Mouse (Mus musculus): ENCODE data around the gene Gm21970. TPM values are rescaled to one million over a fixed set of nuclear protein-coding genes. Genes with fewer than 3 reads are reported as not detected.
A peak's percentile ranks its signal among the peaks of the same experiment; 100 is the strongest.

The Gm21970 gene
- total and polyA plus RNA-seq, 3 experiments: 8.9 TPM; not detected in 2

DNA sequence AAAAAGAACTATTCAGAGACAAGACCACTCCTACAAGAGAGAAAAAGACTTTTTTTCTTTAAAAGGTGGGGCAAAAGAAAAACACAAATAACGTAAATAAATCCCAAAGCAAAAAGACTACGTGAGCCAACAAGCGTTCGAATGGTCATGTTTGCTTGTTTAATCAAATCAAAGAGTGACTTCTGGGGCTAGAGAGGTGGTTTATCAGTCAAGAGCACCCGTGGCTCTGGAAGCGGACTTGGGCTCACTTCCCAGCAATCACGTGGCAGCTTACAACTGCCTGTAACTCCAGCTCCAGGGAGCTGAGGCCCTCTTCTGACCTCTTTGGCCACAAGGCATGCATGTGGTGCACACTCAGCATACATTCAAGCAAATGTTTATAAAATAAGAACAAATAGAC lies 49.8 kb downstream of the Gm21970 start:
- ATAC-seq (ENCODE audit: extremely low read depth, insufficient number of reproducible peaks, low FRiP score, poor library complexity, severe bottlenecking): peak; percentile 77
- peaks cover 10% of the 10 kb centered on the region for H3K36me3 ChIP-seq (replicated peaks)
- H3K9me3 ChIP-seq (replicated peaks): peaks cover 9% of the 10 kb centered on the region
- peaks cover 80% of the 10 kb centered on the region for H3K4me1 ChIP-seq (ENCODE audit: insufficient read depth, low read depth, low read length)
- no peaks in the 10 kb centered on the region for H3K27me3 ChIP-seq (ENCODE audit: insufficient read depth, low read length)
- H3K4me3 ChIP-seq (ENCODE audit: low read depth, low read length): peak overlapping the region; percentile 61; the same call in 1 of the 2 replicates
- no peak for TF ChIP-seq CTCF (IDR thresholded peaks at IDR 0.05; ENCODE audit: low read depth, low read length)
- no peak for TF ChIP-seq GATA2 (IDR thresholded peaks at IDR 0.05; ENCODE audit: borderline replicate concordance, low read depth, low read length)
- no peak for TF ChIP-seq GATA1 (IDR thresholded peaks at IDR 0.05; ENCODE audit: borderline replicate concordance, low read length)
- TF ChIP-seq TAL1 (conservative IDR thresholded peaks at IDR 0.05; ENCODE audit: low read depth, low read length): no peak
- TF ChIP-seq POLR2AphosphoS5 (IDR thresholded peaks at IDR 0.05; ENCODE audit: insufficient replicate concordance, low read depth, low read length): no peak
- peak; percentile 66 for DNase-seq (ENCODE audit: low spot score)

DNA sequence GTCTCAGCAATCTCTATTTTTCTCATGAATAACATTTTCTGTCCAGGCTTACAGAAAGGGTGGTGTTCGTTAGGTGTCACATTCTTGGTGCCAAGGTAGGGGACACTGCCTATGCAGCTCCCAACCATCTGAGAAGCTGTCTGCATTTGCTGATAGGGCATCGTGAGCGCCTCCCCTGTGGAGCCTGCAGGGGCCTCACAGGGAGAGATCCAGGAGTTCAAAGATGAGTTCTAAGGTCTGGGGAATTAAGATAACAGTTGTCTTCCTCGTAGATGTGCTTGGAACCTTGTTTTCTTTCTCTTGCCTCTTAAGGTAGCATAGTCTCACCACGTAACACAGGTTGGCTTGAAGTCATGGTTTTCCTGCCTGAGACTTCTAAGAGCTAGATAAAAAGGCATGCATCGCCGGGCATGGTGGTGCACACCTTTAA lies 50.3 kb downstream of the Gm21970 start:
- Histone ChIP-seq H3K4me1 (ENCODE audit: insufficient read depth, low read depth, low read length) (peaks cover 81% of the 10 kb centered on the region), H3K9me3 (replicated peaks) (peaks cover 9% of the 10 kb centered on the region), H3K4me3 (ENCODE audit: low read depth, low read length) (no peak overlapping the region; the same call in 1 of the 2 replicates), H3K36me3 (replicated peaks) (peaks cover 10% of the 10 kb centered on the region), H3K27me3 (ENCODE audit: insufficient read depth, low read length) (no peaks in the 10 kb centered on the region)
- TF ChIP-seq GATA2 (IDR thresholded peaks at IDR 0.05; ENCODE audit: borderline replicate concordance, low read depth, low read length) (no peak), TAL1 (conservative IDR thresholded peaks at IDR 0.05; ENCODE audit: low read depth, low read length) (peak; percentile 93)
- DNase-seq (ENCODE audit: low spot score): peak; percentile 83
- peak; percentile 90 for ATAC-seq (ENCODE audit: extremely low read depth, insufficient number of reproducible peaks, low FRiP score, poor library complexity, severe bottlenecking)

DNA sequence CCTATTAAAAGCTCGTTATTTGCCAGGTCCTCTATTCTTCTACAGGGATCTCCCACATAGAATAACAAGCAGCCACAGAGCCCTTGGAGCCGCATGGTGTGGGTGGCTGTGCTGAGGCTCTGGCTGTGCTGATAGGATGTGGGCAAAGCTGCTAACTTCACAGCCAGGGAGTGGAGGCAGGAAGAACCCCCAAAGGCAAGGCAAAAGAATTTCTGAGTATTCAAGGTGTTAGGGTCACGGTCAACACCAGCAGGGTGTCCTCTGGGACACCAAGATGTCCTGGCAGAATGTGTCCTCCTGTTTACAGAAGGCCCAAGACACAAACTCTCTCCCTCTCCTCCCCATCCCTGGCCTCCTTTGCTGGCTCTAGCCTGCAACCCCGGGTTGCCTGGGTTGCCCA lies 50.9 kb downstream of the Gm21970 start:
- TF ChIP-seq TAL1 (conservative IDR thresholded peaks at IDR 0.05; ENCODE audit: low read depth, low read length) (peak; percentile 19; the same call in 1 of the 2 replicates), CTCF (IDR thresholded peaks at IDR 0.05; ENCODE audit: low read depth, low read length) (no peak), POLR2AphosphoS5 (IDR thresholded peaks at IDR 0.05; ENCODE audit: insufficient replicate concordance, low read depth, low read length) (no peak), GATA1 (IDR thresholded peaks at IDR 0.05; ENCODE audit: borderline replicate concordance, low read length) (no peak), GATA2 (IDR thresholded peaks at IDR 0.05; ENCODE audit: borderline replicate concordance, low read depth, low read length) (no peak)
- Histone ChIP-seq H3K36me3 (replicated peaks) (peaks cover 5% of the 10 kb centered on the region), H3K9me3 (replicated peaks) (peaks cover 9% of the 10 kb centered on the region), H3K4me1 (ENCODE audit: insufficient read depth, low read depth, low read length) (peaks cover 84% of the 10 kb centered on the region), H3K4me3 (ENCODE audit: low read depth, low read length) (peak overlapping the region; percentile 34; the same call in 1 of the 2 replicates), H3K27me3 (ENCODE audit: insufficient read depth, low read length) (no peaks in the 10 kb centered on the region)
- ATAC-seq (ENCODE audit: extremely low read depth, insufficient number of reproducible peaks, low FRiP score, poor library complexity, severe bottlenecking): peak; percentile 17
- DNase-seq (ENCODE audit: low spot score): no peak

DNA sequence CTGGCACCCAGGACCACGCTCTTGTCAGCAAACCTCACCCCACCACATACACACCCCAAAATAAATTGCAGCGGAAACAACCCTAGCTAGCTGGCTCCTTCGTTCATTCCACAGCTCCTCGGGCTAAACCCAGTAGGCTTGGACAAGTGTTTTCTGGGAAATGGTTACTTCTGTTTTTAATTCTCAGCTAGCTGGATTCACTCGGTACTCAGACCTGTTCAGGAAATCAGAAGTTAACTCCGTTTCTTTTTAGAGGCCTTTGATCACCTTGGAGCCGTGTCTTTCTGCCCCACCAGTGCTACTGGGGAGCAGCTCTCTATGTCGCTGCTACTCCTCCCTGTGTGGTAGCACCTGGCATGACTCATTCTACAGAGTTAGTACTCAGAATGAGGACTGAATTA lies 51.7 kb downstream of the Gm21970 start:
- Histone ChIP-seq H3K4me3 (ENCODE audit: low read depth, low read length) (peak overlapping the region; percentile 34; the same call in 1 of the 2 replicates), H3K4me1 (ENCODE audit: insufficient read depth, low read depth, low read length) (peaks cover 89% of the 10 kb centered on the region), H3K27me3 (ENCODE audit: insufficient read depth, low read length) (no peaks in the 10 kb centered on the region), H3K9me3 (replicated peaks) (peaks cover 9% of the 10 kb centered on the region), H3K36me3 (replicated peaks) (peaks cover 3% of the 10 kb centered on the region)
- ATAC-seq (ENCODE audit: extremely low read depth, insufficient number of reproducible peaks, low FRiP score, poor library complexity, severe bottlenecking): no peak
- DNase-seq (ENCODE audit: low spot score): no peak
- TF ChIP-seq GATA1 (IDR thresholded peaks at IDR 0.05; ENCODE audit: borderline replicate concordance, low read length): no peak
- TF ChIP-seq CTCF (IDR thresholded peaks at IDR 0.05; ENCODE audit: low read depth, low read length): no peak
- TF ChIP-seq TAL1 (conservative IDR thresholded peaks at IDR 0.05; ENCODE audit: low read depth, low read length): no peak
- no peak for TF ChIP-seq GATA2 (IDR thresholded peaks at IDR 0.05; ENCODE audit: borderline replicate concordance, low read depth, low read length)
- no peak for TF ChIP-seq POLR2AphosphoS5 (IDR thresholded peaks at IDR 0.05; ENCODE audit: insufficient replicate concordance, low read depth, low read length)

DNA sequence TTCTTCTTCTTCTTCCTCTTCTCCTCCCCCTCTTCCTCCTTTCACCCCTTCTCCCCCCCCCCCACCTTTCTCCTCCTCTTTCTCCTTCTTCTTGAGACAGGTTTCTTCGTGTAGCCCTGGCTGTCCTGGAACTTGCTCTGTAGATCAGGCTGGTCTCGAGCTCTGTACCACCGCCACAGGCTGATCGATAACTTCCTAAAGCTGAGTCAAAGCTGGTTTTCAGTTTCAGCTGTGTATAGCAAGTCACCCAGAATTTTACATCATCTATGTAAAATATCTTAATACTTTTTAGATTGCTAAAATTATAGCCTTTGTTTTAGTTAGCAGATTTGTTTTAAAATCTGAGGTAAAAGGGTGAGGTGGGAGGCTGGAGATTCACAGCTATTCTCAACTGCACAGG lies 53.3 kb downstream of the Gm21970 start:
- Histone ChIP-seq H3K4me1 (ENCODE audit: insufficient read depth, low read depth, low read length) (peaks cover 91% of the 10 kb centered on the region), H3K9me3 (replicated peaks) (peaks cover 6% of the 10 kb centered on the region; the same call in 1 of the 2 replicates), H3K36me3 (replicated peaks) (no peaks in the 10 kb centered on the region), H3K4me3 (ENCODE audit: low read depth, low read length) (no peak overlapping the region), H3K27me3 (ENCODE audit: insufficient read depth, low read length) (no peaks in the 10 kb centered on the region)
- ATAC-seq (ENCODE audit: extremely low read depth, insufficient number of reproducible peaks, low FRiP score, poor library complexity, severe bottlenecking) (no peak), DNase-seq (ENCODE audit: low spot score) (no peak)
- TF ChIP-seq CTCF (IDR thresholded peaks at IDR 0.05; ENCODE audit: low read depth, low read length): no peak
- TF ChIP-seq TAL1 (conservative IDR thresholded peaks at IDR 0.05; ENCODE audit: low read depth, low read length): no peak
- no peak for TF ChIP-seq POLR2AphosphoS5 (IDR thresholded peaks at IDR 0.05; ENCODE audit: insufficient replicate concordance, low read depth, low read length)
- TF ChIP-seq GATA2 (IDR thresholded peaks at IDR 0.05; ENCODE audit: borderline replicate concordance, low read depth, low read length): no peak
- TF ChIP-seq GATA1 (IDR thresholded peaks at IDR 0.05; ENCODE audit: borderline replicate concordance, low read length): no peak

DNA sequence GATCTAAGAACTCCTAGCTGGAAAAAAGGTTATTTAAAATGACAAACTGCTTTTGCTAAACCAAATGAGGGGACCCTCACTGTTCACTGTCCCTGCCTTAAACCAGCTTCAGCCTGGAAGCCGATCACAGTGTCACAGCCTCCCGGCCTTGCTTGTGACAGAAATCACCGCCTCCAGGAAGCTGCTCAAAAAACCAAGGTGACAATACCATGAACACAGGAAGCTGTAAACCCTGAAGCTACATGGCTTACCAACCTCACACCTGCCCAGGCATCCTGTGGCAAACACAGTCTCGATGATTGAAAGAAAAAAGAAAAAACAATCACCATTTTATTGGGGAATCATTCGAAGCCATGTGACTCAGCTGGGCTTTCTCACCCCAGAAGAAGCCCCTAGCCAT lies 54.0 kb downstream of the Gm21970 start:
- H3K36me3 ChIP-seq (replicated peaks): no peaks in the 10 kb centered on the region
- peaks cover 92% of the 10 kb centered on the region for H3K4me1 ChIP-seq (ENCODE audit: insufficient read depth, low read depth, low read length)
- H3K4me3 ChIP-seq (ENCODE audit: low read depth, low read length): no peak overlapping the region
- DNase-seq (ENCODE audit: low spot score) (no peak), ATAC-seq (ENCODE audit: extremely low read depth, insufficient number of reproducible peaks, low FRiP score, poor library complexity, severe bottlenecking) (no peak)
- H3K9me3 ChIP-seq (replicated peaks): peaks cover 6% of the 10 kb centered on the region; the same call in 1 of the 2 replicates
- no peak for TF ChIP-seq GATA2 (IDR thresholded peaks at IDR 0.05; ENCODE audit: borderline replicate concordance, low read depth, low read length)
- no peaks in the 10 kb centered on the region for H3K27me3 ChIP-seq (ENCODE audit: insufficient read depth, low read length)

Measured in G1E (cell line).